Mouse (Mus musculus) left cerebral cortex, adult 8-10 months (tissue): ENCODE measurements around the gene Ckm. TPM values are rescaled to one million over a fixed set of nuclear protein-coding genes. Genes with fewer than 3 reads are reported as not detected.

Experiments used
- DNase-seq, 2 experiments: peaks; one replicate each; pipeline ENCODE4 v3.0.0; 2022; ENCODE audit warnings: low spot score in 2 of 2
- total RNA-seq, 4 experiments: library from RNA; stranded (reverse); gene quantifications; 2 replicates each; pipeline ENCODE4 v1.2.4; 2022

Ckm gene
- total RNA-seq = 10 to 100 TPM in 1 of 4 experiments, 1 to 10 TPM in 2, not detected in 1; 3.1 to 12.8 (median 9.4) TPM

GRCm38 (mm10) chr7:19404476-19404875, at the start of gene Ckm:
Ckm (plus strand) TSS chr7:19404776.
- DNase-seq = no peak

- DNase-seq = no peak
Measured at GRCm38 (mm10) chr7:19354991-19355390, 49.6 kb upstream of the Ckm start.

- no peak for DNase-seq
Measured at GRCm38 (mm10) chr7:19356311-19356710, 48.3 kb upstream of the Ckm start.

- DNase-seq = no peak
Measured at GRCm38 (mm10) chr7:19357381-19358375, 46.9 kb upstream of the Ckm start.

- DNase-seq = no peak
Measured at GRCm38 (mm10) chr7:19358634-19359033, 45.9 kb upstream of the Ckm start.

- DNase-seq = peak; percentile 86 to 88
Measured at GRCm38 (mm10) chr7:19359299-19359891, 45.2 kb upstream of the Ckm start, which contains the start of the genes Cd3eap and Ppp1r13l. Cd3eap (minus strand) TSS chr7:19359483. Ppp1r13l (plus strand) TSS chr7:19359749.

- DNase-seq = peak in 1 of 2 experiments; percentile 75
Measured at GRCm38 (mm10) chr7:19359892-19360641, 44.5 kb upstream of the Ckm start.

DNA sequence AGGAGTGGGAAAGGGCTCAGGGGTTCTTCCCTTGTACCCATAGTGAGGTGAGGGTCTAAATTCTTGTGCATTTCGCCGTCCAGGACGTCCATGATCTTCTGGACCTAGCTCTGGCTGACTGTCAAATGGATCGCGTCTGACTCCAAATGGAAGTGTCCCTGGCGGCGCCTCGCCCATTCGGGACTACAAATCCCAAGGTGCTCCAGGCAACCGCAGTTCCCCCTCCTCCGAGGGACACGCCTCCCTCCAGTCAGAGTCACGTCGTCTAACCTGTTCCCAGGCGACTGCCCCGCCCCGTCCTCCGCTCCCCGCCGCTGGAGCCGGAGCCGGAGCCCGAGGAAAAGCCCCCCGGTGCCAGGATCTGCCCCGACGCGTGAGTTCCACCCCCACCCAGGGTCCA, 43.6 kb upstream of the Ckm start:
- DNase-seq = peak; percentile 72 to 93

- peak; percentile 64 to 68 for DNase-seq
Measured at GRCm38 (mm10) chr7:19361720-19362119, 42.9 kb upstream of the Ckm start.

DNA sequence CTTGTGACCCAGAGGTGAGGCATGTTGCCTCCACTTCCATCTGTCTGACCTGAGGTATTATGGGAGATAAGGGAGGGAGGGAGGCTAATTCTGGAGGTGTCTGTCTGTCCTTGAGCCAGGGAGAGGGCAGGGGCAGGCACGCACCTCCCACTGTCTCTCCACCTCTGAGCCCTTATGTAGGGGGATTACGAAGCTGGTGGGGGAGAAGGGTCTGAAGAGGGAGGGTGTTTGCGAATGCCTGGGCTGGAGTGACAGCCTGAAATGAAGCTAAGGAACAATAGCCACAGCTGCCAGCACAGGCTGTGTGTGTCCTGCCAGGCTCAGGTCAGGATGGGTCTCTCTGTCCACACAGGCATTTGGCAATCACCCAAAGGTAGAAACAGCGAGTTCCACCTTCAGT, 42.3 kb upstream of the Ckm start:
- no peak for DNase-seq

DNA sequence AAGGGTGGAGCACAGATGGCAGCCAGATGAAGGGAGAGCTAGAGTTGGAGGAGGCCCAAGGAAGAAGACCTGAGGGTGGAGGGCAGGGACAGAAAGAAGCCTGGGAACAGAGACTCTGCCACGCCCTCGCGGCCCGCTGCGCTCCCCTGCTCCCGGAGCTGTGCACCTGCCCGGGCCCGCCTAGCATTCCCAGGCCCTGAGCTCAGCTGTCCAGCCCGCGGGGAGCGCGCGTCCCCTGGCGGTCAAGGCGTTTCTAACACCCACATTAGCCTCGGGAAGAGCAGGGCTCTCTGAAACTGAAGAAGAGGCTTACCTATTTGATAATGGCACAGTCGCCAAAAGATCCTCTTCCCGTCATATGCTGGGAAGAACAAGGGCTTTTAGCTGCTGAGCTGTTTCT, 40.7 kb upstream of the Ckm start:
- peak in 1 of 2 experiments; percentile 58 for DNase-seq

GRCm38 (mm10) chr7:19365376-19365775, 39.2 kb upstream of the Ckm start:
- DNase-seq = no peak

- DNase-seq = no peak
Measured at GRCm38 (mm10) chr7:19368380-19368779, 36.2 kb upstream of the Ckm start.

- DNase-seq = peak in 1 of 2 experiments; percentile 65
Measured at GRCm38 (mm10) chr7:19369823-19370425, 34.7 kb upstream of the Ckm start.

DNA sequence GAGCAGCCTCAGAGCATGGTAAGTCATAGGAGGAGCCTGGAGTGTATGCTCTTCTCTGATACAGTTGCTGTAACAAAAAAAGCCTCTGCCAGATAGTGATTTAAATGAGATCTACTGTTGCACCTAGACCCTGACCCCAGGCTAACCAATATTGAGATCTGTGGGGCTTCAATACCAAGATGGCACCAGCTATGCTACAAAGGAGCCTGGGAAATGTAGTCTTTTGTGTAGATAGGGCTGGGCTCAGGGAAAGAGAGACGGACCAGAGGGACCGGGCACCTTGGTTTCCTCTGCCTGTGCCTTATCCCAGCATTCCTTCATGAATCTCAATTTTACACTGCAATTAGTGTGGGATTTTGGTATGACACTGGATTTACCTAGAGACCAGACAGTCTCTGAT, 31.2 kb upstream of the Ckm start:
- DNase-seq = no peak

GRCm38 (mm10) chr7:19375368-19375767, 29.2 kb upstream of the Ckm start:
- DNase-seq = no peak

DNA sequence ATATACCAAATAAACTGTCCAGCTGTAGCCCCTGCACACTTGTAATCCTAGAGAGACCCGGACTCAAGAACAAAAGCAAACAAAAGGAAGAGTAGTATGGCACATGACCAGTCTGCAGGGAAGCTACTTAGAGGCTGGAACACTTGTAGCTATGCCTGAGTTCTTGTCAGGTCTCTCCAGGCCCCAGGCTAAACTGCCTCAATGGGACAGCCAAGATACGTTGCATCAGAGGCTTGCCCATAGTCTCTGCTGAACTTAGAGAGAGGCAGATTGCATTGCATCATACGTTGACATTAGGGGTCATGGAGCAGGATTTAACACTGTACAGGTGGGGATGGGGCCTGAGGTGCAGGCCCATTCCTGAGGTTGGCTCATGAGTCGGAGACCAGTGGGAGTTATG, 28.6 kb upstream of the Ckm start:
- DNase-seq = no peak

GRCm38 (mm10) chr7:19378049-19378448, 26.5 kb upstream of the Ckm start:
- no peak for DNase-seq

GRCm38 (mm10) chr7:19381377-19382165, 23.0 kb upstream of the Ckm start, which contains the start of gene Ercc2:
Ercc2 (plus strand) TSS chr7:19382010.
- DNase-seq = peak; percentile 94 to 97

- DNase-seq = no peak
Measured at GRCm38 (mm10) chr7:19382166-19382541, 22.4 kb upstream of the Ckm start.
